Mouse (Mus musculus): ENCODE results near the gene Pla1a.

DNA sequence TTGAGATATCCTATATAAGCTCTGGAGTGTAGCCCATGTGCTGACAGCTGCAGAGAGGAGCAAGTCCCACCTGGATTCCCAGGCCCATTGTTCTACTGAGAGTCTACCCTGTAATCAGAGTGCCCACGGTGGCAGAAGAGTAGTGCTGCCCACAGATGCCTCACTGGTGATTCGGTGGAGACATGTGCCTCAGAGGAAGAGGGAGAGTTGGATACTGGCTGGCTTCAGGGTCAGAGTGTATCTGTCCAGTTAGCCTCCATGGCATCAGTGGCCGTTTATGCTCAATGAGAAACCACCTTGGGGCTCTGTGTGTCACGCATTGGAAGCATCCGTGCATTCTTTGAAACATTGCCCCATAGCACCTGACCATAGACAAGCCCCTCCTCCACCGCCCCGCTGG, 69.3 kb downstream of the Pla1a start:
- no peak for TF ChIP-seq CTCF (IDR thresholded peaks at IDR 0.05; ENCODE audit: low read depth)
- TF ChIP-seq EP300 (IDR thresholded peaks at IDR 0.05; ENCODE audit: low read depth): no peak
